8 mouse cellular contexts compared by ENCODE assay signal in the genomic region with DNA sequence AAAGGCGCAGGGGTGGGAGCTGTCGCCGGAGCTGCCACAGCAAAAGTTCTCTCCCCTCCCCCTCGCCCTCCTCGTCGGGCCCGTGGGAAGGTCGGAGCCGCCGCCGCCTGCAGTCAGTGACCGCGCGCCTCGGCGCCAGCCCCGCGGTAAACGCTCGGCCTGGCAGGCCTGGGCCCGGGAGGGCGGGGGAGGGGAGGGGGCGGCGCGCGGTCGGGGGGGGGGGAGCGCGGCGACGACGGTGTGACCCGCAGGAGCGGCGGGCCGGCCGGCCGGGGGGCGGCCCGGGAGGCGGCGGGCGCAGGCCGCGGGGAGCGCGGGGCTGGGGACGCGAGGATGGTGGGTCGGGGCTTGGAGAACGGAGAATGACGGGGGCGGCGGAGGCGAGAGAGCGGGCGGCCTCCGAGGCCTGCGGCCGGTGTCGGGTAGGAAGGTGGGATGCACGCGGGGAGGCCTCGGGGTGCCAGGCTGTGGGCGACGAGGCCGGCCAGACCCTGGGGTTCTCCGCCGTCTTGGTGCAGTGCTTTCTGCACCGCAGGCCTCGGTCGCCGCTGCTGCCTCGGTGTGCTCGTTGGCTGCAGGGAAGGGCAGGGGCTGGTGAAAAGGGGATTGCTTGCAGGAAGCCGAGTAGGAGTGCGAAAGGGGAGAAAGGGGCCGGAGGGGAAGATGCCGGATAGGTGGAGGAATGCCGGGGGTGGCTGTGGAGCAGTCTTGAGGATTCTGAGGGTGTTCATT. TPM values are rescaled to one million over a fixed set of nuclear protein-coding genes. Genes with fewer than 3 reads are reported as not detected.
DNase-seq lines count a peak whose midpoint lies in the region; ATAC-seq and TF ChIP-seq lines count a peak whose summit lies in the region.

No protein-coding gene starts in this region.

- peaks cover 3% of the 10 kb centered on the region for H3K36me3 ChIP-seq in C2C12 (ENCODE audit: control insufficient read depth, insufficient read depth)
- peaks cover 10% of the 10 kb centered on the region; the same call in 1 of the 2 replicates for H3K36me3 ChIP-seq in embryonic facial prominence, embryonic 10.5 days (replicated peaks)
- H3K36me3 ChIP-seq in kidney, embryonic 14.5 days (ENCODE audit: control insufficient read depth, insufficient read depth, low read length): no peaks in the 10 kb centered on the region
- no peaks in the 10 kb centered on the region for H3K36me3 ChIP-seq in liver, embryonic 13.5 days
- no peaks in the 10 kb centered on the region for H3K36me3 ChIP-seq in neural tube, embryonic 11.5 days (ENCODE audit: control insufficient read depth, insufficient read depth, low read length)
- no peaks in the 10 kb centered on the region; the same call in 1 of the 2 replicates for H3K36me3 ChIP-seq in testis, adult 2 months (ENCODE audit: control insufficient read depth, insufficient read depth, low read length)

- H3K79me2 ChIP-seq in C2C12 (ENCODE audit: control insufficient read depth, insufficient read depth): peaks cover 53% of the 10 kb centered on the region

- peak; percentile 63 for DNase-seq in adrenal gland, postnatal 10 days
- DNase-seq in embryonic facial prominence, embryonic 10.5 days (ENCODE audit: low spot score): peak; percentile 76
- DNase-seq in liver, embryonic 13.5 days: peak; percentile 44
- peak; percentile 61 for DNase-seq in neural tube, embryonic 11.5 days (ENCODE audit: low spot score)

- peaks cover 47% of the 10 kb centered on the region for H3K79me3 ChIP-seq in C2C12 (ENCODE audit: low read depth)

- peak overlapping the region; percentile 88 for H3K4me2 ChIP-seq in kidney, embryonic 14.5 days (replicated peaks; ENCODE audit: low read depth, low read length)
- H3K4me2 ChIP-seq in liver, embryonic 13.5 days: peak overlapping the region; percentile 84
- H3K4me2 ChIP-seq in neural tube, embryonic 11.5 days (ENCODE audit: low read depth): peak overlapping the region; percentile 67

- H3K9me3 ChIP-seq in embryonic facial prominence, embryonic 10.5 days: no peaks in the 10 kb centered on the region
- no peaks in the 10 kb centered on the region for H3K9me3 ChIP-seq in kidney, embryonic 14.5 days (ENCODE audit: control insufficient read depth, low read length)
- H3K9me3 ChIP-seq in liver, embryonic 13.5 days (replicated peaks): no peaks in the 10 kb centered on the region
- H3K9me3 ChIP-seq in neural tube, embryonic 11.5 days (ENCODE audit: control insufficient read depth, low read length): no peaks in the 10 kb centered on the region

- WGBS in embryonic facial prominence, embryonic 10.5 days: under 1% methylated on average over 54 of the region's 80 CpGs
- WGBS in kidney, embryonic 14.5 days: under 1% methylated on average over 53 of the region's 80 CpGs
- under 1% methylated on average over 44 of the region's 80 CpGs for WGBS in liver, embryonic 13.5 days (ENCODE audit: insufficient replicate concordance)
- 2% methylated on average over 30 of the region's 80 CpGs for WGBS in neural tube, embryonic 11.5 days

- peak; percentile 11; the same call in 1 of the 2 replicates for ATAC-seq in granulocyte monocyte progenitor cell, adult 5-6 weeks (replicated peaks; ENCODE audit: poor library complexity, severe bottlenecking)
- ATAC-seq in kidney, embryonic 14.5 days (ENCODE audit: low FRiP score, low TSS enrichment): peak; percentile 84
- ATAC-seq in liver, embryonic 13.5 days (ENCODE audit: low read depth): peak; percentile 69
- ATAC-seq in neural tube, embryonic 11.5 days (ENCODE audit: insufficient read depth, low FRiP score, low TSS enrichment): peak; percentile 54

- H3ac ChIP-seq in C2C12 (ENCODE audit: control insufficient read depth, insufficient read length, low read depth): peak overlapping the region; percentile 88

- H3K4me1 ChIP-seq in embryonic facial prominence, embryonic 10.5 days: peaks cover 16% of the 10 kb centered on the region
- H3K4me1 ChIP-seq in kidney, embryonic 14.5 days (ENCODE audit: control insufficient read depth, insufficient read depth, low read length): peaks cover 13% of the 10 kb centered on the region
- peaks cover 36% of the 10 kb centered on the region for H3K4me1 ChIP-seq in liver, embryonic 13.5 days (replicated peaks)
- peaks cover 8% of the 10 kb centered on the region for H3K4me1 ChIP-seq in neural tube, embryonic 11.5 days (ENCODE audit: control insufficient read depth, insufficient read depth, low read length)
- H3K4me1 ChIP-seq in testis, adult 2 months (ENCODE audit: control insufficient read depth, insufficient read depth, low read length): peaks cover 2% of the 10 kb centered on the region

- peak overlapping the region; percentile 98 for H3K27ac ChIP-seq in embryonic facial prominence, embryonic 10.5 days (replicated peaks)
- H3K27ac ChIP-seq in kidney, embryonic 14.5 days (ENCODE audit: low read depth, low read length): peak overlapping the region; percentile 95
- H3K27ac ChIP-seq in liver, embryonic 13.5 days: peak overlapping the region; percentile 79
- H3K27ac ChIP-seq in neural tube, embryonic 11.5 days (ENCODE audit: low read depth, low read length): peak overlapping the region; percentile 92
- peak overlapping the region; percentile 95 for H3K27ac ChIP-seq in testis, adult 2 months (ENCODE audit: control insufficient read depth, insufficient read depth, low read depth, low read length)

- TF ChIP-seq CTCF in C2C12 (IDR thresholded peaks at IDR 0.05; ENCODE audit: control insufficient read depth, insufficient read depth, insufficient read length): no peak
- TF ChIP-seq CTCF in testis, adult 2 months (IDR thresholded peaks at IDR 0.05; ENCODE audit: control insufficient read depth, insufficient read depth, insufficient replicate concordance, low read depth, low read length): no peak

- H3K27me3 ChIP-seq in C2C12 (ENCODE audit: control insufficient read depth, insufficient read depth, insufficient read length): no peaks in the 10 kb centered on the region
- no peaks in the 10 kb centered on the region for H3K27me3 ChIP-seq in embryonic facial prominence, embryonic 10.5 days (replicated peaks; ENCODE audit: low read depth, poor library complexity, severe bottlenecking)
- H3K27me3 ChIP-seq in kidney, embryonic 14.5 days (ENCODE audit: control insufficient read depth, insufficient read depth, low read length): no peaks in the 10 kb centered on the region
- H3K27me3 ChIP-seq in liver, embryonic 13.5 days: no peaks in the 10 kb centered on the region
- no peaks in the 10 kb centered on the region for H3K27me3 ChIP-seq in neural tube, embryonic 11.5 days (ENCODE audit: control insufficient read depth, insufficient read depth, low read length)
- H3K27me3 ChIP-seq in testis, adult 2 months (ENCODE audit: control insufficient read depth, insufficient read depth, low read length): no peaks in the 10 kb centered on the region

- no peak; the same call in none of the 2 replicates for TF ChIP-seq POLR2A in testis, adult 2 months (IDR thresholded peaks at IDR 0.05; ENCODE audit: control insufficient read depth, low read depth, low read length)

- peak overlapping the region; percentile 74 for H3K4me3 ChIP-seq in C2C12 (ENCODE audit: insufficient read depth, poor library complexity, severe bottlenecking)
- H3K4me3 ChIP-seq in embryonic facial prominence, embryonic 10.5 days: peak overlapping the region; percentile 95
- peak overlapping the region; percentile 91 for H3K4me3 ChIP-seq in kidney, embryonic 14.5 days (ENCODE audit: low read length)
- peak overlapping the region; percentile 95 for H3K4me3 ChIP-seq in liver, embryonic 13.5 days (replicated peaks)
- peak overlapping the region; percentile 96 for H3K4me3 ChIP-seq in neural tube, embryonic 11.5 days (ENCODE audit: low read depth, low read length)
- peak overlapping the region; percentile 94 for H3K4me3 ChIP-seq in testis, adult 2 months (ENCODE audit: control insufficient read depth, low read depth, low read length)

- H3K9ac ChIP-seq in kidney, embryonic 14.5 days (ENCODE audit: low read depth, low read length): peak overlapping the region; percentile 99
- peak overlapping the region; percentile 96 for H3K9ac ChIP-seq in liver, embryonic 13.5 days
- H3K9ac ChIP-seq in neural tube, embryonic 11.5 days (ENCODE audit: low read length): peak overlapping the region; percentile 98

TF ChIP-seq in C2C12, 6 proteins besides CTCF, POLR2A, EP300 and RAD21:
- no peak for TF ChIP-seq USF1 (IDR thresholded peaks at IDR 0.05; ENCODE audit: low read depth)
- TF ChIP-seq MYOD1 (IDR thresholded peaks at IDR 0.05; ENCODE audit: control insufficient read depth, insufficient read length, low read depth): no peak
- no peak for TF ChIP-seq MAX (IDR thresholded peaks at IDR 0.05)
- no peak for TF ChIP-seq MYOG (IDR thresholded peaks at IDR 0.05; ENCODE audit: control insufficient read depth, extremely low read depth, insufficient read length)
- no peak for TF ChIP-seq FOSL1 (IDR thresholded peaks at IDR 0.05; ENCODE audit: insufficient read depth, low read length, poor library complexity, severe bottlenecking)

RNA-seq across cellular contexts. Expression of a gene that starts 0.4 kb away (rescaled TPM):
- 6.5 TPM for polyA plus RNA-seq in C2C12 (2012; fragmentation: generic; extraction: Trizol)
- total RNA-seq in adrenal gland, postnatal 10 days (2021): 10 to 100 TPM; 56.0 to 64.5 TPM
- 47.6 and 51.8 TPM in 2 replicates for polyA plus RNA-seq in embryonic facial prominence, embryonic 10.5 days (2016; fragmentation: Nextera tagmentation; extraction: Ambion mirVana)
- 36.2 and 43.3 TPM in 2 replicates for total RNA-seq in granulocyte monocyte progenitor cell, adult 5-6 weeks (2014; fragmentation: Nextera tagmentation)
- 27.2 and 28.6 TPM in 2 replicates for total RNA-seq in granulocyte monocyte progenitor cell, adult 5-6 weeks (2017)
- polyA plus RNA-seq in kidney, embryonic 14.5 days (2014; fragmentation: Nextera tagmentation; extraction: Ambion mirVana): 42.2 and 59.3 TPM in 2 replicates
- polyA plus RNA-seq in liver, embryonic 13.5 days (2015; fragmentation: Nextera tagmentation; extraction: Ambion mirVana): 15.1 and 20.0 TPM in 2 replicates
- polyA plus RNA-seq in neural tube, embryonic 11.5 days (2014; fragmentation: Nextera tagmentation; extraction: Ambion mirVana): 45.4 and 46.5 TPM in 2 replicates
- polyA plus RNA-seq in testis, adult 2 months (2012; rRNA removed): 4.6 and 5.4 TPM in 2 replicates

Comparison
In these comparisons a context has a peak if more than half of its experiments do, and no peak if none do; other contexts are left out.
1. Peak in every context shown above with its lines: DNase-seq, ATAC-seq, H3K4me3 ChIP-seq and H3K27ac ChIP-seq.
2. ATAC-seq: peak in every context shown above with its lines; median percentile 84 in kidney, embryonic 14.5 days; 69 in liver, embryonic 13.5 days; 54 in neural tube, embryonic 11.5 days; 11 in granulocyte monocyte progenitor cell, adult 5-6 weeks.